Mouse (Mus musculus) adrenal gland (tissue): ENCODE measurements around the gene Nmrk2.
"Not testable (repeated sequence)": the region's sequence is repeated elsewhere in the genome, so short reads cannot be mapped to it uniquely, and the experiment has no call there.

Source experiments
- intact Hi-C: fragments of 180-260 bp; cut with DNase I; formaldehyde crosslinking; loops from one replicate; pipeline ENCODE4 v1.15.1; 2025
- long read RNA-seq, 2 experiments: library from polyadenylated mRNA; unstranded; transcript quantifications; one replicate each; pipeline ENCODE4 v2.0.0; 2020; ENCODE audit warnings: borderline replicate concordance in 1 of 2; ENCODE audit not compliant: insufficient replicate concordance in 1 of 2

The Nmrk2 gene
- long read RNA-seq, experiment 1, result 0 reads
- long read RNA-seq, experiment 2, result 0 reads

DNA sequence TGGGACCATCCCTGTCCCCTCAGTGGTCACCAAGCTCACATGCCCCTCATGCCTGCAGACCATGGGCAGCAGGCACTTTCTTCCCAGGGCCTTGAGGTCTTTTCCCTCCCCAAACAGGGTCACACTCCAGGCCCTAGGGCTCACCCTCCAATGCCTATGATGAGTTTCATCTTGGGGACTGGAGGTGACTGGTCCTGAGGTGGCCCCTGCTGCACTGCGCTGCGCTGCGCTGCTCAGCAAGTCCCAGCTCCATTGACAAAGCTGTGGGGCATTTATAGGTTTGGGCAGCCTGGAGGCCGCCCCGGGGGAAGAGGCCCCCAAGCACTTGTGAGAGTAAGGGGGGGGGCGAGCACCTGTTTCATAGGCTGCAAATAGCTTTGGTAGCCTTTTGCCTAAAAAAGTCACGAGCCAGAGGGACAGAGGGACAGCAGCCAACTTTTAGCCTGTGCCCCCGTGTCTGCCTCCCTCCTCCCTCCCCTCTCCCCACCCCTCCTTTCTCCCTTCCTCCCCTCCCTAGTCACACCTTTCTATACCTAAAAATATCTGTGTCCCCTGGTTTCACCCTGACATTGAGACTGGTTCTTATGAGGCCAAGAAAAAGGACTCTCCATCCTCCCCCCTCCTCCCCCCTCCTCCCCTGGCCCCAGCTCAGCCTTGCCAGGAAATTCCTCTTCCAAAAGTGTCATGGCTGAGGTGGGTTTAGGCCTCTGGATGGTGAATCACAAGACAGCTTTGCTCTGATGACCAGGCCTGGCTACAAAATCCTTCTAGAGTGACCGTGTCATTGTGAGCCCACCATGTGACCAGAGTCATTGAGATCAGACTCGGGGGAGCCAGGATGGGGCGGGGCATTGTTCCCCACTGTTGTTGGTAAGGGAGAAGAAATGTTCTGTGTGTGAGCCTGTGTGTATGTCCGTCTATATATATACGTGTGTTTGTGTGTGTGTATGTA lies at the start of gene Nmrk2:
Gene Nmrk2 (minus strand): TSS at position 245 of the 952 bp plus-strand sequence.
- intact Hi-C loops, result no loop called here

DNA sequence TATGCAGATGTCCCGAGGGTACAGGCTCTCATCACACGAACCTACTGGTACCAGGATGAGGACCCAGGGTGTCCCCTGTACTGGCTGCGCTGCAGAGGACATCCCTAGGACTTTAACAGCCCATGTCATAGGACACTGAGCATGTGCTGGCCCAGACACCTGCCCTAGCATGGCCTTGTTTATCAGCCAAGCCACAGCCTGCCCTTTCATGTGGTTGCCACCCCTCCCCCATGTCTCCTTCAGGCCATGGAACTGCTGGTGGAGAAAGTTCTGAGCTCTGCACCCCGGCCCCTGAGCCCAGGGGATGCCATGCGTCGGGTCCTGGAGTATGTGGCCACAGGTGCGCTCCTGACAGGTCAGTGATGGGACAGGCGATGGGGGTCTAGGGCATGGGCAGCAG lies 47.6 kb upstream of the Nmrk2 start:
- intact Hi-C loops, result no loop called here

DNA sequence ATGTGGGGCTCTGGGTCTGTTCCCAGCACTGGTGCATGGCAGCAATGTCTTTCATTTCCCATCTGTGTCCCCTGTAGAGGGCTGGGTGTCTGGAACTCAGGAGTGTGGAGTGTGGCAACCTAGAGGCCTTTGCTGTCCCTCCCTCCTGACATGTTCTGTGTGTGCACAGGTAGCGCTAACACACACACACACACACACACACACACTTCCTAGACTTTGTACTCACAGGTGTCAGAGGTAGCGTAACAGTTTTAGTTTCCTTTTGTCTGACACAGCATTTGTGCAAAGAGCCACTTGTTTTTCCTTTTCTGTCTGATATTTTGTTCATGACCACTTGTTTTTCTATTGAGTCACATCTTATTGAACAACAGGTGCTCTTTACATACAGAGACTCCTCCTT lies 46.0 kb upstream of the Nmrk2 start:
- intact Hi-C loops, result no loop called here

DNA sequence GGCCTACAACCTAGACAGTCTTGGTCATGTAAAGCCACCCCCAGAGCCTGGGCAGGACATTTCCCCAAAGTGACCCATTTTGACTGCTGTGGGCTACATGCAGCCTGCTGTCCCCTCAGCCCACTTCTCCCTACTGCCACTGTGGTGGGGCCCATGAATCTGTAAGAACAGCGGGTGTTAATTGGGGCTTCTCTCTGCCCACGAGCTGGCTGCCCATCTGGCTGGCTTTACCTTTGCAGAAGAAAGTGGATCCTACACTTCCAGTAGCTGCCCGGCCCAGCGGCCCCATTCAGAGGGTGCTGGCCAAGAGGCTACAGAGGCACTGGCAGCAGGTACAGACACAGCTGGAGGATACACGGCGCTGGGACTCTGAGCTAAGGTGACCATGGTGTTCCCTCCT lies 43.3 kb upstream of the Nmrk2 start:
- intact Hi-C loops, result no loop called here

GRCm38 (mm10) chr10:81244595-81244994 lies 42.7 kb upstream of the Nmrk2 start:
- intact Hi-C loops, result no loop called here

GRCm38 (mm10) chr10:81244146-81244545 lies 42.3 kb upstream of the Nmrk2 start:
- intact Hi-C loops, result no loop called here

DNA sequence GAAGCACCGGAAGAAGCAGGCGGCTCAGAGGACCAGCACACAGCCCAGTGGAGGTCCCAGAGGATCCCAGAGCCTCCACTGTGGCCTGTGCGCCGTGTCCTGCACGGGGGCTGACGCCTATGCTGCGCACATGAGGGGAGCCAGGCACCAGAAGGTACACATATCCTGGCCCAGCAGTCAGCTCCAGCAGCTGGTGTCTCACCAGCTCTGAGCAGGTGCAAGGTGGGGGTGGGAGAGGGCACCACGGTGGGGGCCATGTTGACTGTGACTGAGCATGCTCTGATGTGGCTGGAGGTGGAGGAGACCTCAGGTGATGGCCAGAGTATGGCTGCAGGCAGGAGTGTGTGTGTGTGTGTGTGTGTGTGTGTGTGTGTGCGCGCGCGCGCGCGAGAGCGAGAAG lies 40.2 kb upstream of the Nmrk2 start:
- intact Hi-C loops, result no loop called here

GRCm38 (mm10) chr10:81240876-81241275 lies 39.0 kb upstream of the Nmrk2 start:
- intact Hi-C loops, result no loop called here

DNA sequence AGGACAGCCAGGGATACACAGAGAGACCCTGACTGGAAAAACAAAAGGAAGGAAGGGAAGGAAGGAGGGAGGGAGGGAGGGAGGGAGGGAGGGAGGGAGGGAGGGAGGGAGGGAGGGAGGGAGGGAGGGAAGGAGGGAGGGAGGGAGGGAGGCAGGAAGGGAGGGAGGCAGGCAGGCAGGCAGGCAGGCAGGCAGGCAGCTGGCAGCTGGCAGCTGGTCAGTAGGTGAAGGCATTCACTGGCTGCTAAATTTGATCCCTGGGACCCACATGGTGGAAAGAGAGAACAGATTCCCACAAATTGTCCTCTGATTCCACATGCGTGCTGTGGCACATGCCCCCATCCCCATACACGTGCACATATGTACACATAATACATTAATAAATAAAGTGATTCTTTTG lies 36.8 kb upstream of the Nmrk2 start:
- intact Hi-C loops, result no loop called here

DNA sequence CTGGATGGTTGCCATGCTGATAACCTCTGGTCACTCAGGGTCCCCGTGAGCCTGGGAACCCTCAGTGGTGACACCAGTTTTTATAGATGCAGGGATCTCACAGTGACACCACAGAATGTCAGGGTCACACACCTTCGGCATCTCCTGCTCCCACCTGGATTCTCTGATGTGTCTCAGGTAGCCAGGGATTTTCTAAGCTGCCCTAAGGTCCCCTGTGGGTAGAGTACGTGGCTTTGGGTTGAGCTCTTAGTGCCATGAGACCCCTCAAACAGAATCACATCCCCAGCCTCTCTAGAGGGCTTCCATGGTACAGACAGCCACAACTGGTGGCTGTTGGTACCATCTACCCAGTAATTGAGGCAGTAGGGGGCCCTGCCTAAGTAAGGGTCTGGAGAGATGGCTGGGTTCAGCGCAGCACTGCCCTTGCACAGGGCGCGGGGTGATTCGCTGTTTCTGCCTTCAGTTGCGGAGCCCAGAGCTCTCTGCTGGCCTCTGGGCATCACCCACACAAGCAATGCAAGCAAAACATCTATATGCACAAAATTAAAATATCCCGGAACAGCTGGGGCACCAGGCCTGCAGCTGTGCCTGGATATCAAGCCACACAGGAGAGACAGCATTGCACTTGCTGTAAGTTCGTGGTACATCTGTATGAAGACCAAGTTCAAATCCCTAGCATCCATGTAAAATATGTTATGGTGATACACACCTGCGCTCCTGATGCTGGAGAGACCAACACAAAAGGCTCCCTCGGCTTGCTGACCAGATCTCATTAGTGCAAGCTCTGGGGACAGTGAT lies 34.8 kb upstream of the Nmrk2 start:
- intact Hi-C loops, result no loop called here

GRCm38 (mm10) chr10:81234206-81234605 lies 32.4 kb upstream of the Nmrk2 start:
- intact Hi-C loops, result loop anchor here (5.0 kb wide), 1 partner anchor 37 kb away; no protein-coding TSS in a partner anchor

- intact Hi-C loops, result loop anchor here (5.0 kb wide), 1 partner anchor 36 kb away; no protein-coding TSS in a partner anchor
Measured at GRCm38 (mm10) chr10:81233226-81233585, 31.4 kb upstream of the Nmrk2 start.

DNA sequence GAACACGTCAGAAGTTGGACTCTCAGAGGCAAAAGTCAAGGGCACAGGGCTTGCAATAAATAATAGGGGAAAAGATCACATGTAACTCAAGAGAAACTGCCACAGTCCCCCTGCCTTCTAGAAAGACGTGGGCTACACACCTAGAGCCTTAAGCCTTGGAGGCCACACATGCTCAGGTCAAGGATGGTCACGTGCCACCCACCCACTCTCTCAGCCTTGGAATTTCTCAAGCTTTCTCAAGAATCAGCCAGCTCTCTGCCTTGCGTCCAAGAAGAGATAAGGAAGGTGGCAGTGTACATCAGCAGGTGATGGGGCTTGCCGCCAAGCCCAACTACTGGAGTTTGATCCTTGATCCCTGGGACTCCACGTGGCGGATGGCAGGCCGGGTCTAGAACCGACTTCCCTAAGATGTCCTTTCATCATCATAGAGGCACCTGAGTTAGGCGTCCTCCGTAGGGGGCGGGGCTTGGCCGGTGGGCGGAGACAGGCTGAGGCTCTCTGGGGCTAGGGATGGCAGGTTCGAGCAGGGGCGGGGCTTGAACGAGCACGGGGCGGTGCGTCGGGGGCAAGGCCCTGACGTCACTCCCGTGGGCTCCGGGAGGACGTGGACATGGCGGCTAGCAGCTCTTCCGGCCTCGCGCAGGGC lies 30.9 kb upstream of the Nmrk2 start, which contains the start of gene Zfr2:
Gene Zfr2 (plus strand): TSS at position 576 of the 646 bp plus-strand sequence.
- intact Hi-C loops, result loop anchor here (5.0 kb wide), 1 partner anchor 35 kb away; no protein-coding TSS in a partner anchor

DNA sequence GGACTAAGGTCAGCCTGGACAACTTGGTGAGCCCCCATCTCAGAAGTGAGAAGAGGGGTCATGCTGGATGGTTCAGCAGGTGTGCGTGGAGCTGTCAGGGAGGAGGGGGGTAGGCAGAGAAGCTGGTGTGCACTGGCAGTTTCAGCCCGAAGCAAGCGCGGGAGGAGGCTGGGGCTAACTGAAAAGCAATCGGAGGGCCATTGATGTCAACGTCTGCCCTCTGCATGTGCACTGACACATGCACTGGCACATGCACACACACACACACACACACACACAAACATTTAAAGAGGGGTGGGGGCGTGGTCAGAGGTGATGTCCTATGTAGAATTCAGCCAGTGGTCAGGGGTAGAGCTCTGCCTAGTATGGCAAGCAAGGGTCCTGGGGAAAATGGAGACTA lies 29.6 kb upstream of the Nmrk2 start:
- intact Hi-C loops, result loop anchor here (5.0 kb wide), 1 partner anchor 34 kb away; no protein-coding TSS in a partner anchor

DNA sequence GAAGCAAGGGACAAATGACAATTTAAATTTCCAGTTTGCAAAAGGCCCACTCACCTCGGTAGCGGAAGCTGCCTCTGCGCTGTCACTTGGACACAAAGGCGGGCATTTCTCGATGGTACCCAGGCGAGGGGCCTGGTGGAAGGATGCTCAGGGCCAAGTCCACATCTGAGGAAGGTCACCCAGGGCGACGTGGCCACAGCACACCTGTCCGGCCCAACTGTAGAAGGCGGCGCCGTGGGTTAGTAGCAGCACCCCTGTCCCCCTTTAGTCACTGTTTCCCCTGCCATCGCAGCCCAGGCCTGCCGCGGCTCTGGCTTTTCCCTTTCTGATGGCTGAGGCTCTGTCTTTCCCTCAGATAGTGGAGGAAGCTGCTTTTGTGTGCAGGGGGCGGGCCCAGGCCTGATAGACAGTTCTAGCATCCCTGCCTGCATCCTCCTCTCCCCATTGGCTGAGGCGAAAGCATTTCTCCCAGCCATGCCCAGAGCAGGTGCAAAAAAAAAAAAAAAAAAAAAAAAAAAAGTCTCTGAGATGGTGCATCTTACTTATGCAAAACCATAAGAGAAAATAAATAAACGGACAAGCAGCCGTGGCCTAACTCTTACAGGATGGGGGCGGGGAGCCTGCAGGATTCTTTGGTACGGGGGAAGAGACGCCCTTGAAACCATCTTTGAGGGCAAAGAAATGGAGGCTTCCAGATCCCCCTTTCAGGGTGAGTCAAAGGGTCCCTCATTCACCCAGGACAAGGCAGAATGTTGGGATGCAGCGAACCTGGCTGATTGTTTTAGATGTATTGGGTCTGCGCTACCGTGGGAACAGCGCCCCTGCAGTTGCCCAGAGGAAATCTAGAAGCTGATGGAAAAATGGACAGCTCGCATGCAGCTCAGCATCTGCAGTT lies 28.8 kb upstream of the Nmrk2 start, which contains the start of gene Atcay:
Gene Atcay (minus strand): TSS at position 396 of the 895 bp plus-strand sequence.
- intact Hi-C loops, result loop anchor here (5.0 kb wide), 1 partner anchor 33 kb away; no protein-coding TSS in a partner anchor

DNA sequence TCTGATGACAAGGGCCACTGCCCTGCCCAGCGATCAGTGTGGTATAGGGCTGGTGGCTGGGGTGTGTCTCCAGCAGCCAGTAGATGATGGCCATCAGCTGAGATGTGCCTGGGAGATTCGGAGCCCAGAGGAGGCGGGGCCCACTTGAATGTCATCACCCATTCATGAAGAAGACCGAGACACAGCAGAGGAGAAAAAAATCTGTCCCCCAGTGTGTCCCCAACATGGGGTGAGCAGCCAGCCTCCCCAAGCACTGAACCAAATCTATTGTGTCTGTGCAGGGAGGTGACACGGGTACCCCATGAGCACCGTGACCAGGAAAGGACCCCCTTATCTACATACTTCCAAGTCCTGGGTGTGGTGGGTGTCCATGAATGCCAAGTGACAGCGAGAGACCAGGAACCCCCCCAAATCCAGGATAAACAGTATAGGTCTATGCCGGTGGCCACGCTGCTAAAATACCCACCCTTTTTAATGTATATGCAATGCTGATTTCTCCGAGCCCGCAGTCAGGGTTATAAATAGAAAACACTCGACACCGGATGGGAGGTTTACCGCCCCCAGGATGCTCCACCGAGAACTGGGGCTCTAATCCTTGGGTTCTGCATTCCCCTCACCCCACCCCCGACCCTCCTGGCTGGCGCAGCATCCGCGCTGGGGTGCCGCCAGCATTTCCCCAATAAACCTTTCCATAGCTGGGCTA lies 28.0 kb upstream of the Nmrk2 start:
- intact Hi-C loops, result loop anchor here (5.0 kb wide), 1 partner anchor 33 kb away; no protein-coding TSS in a partner anchor

DNA sequence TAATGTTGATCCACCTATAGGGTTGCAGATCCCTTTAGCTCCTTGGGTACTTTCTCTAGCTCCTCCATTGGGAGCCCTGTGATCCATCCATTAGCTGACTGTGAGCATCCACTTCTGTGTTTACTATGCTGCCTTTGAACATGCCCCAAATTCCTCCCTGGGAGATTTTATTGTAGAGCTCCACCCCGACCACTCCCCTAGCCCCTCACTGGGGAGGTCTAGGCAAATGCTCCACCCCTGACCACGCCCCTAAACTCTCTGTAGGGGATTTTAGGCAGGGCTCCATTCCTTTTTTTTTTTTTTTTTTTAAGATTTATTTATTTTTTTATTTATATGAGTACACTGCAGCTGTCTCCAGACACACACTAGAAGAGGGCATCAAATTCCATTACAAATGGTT lies 21.9 kb upstream of the Nmrk2 start:
- intact Hi-C loops, result not testable (repeated sequence)

DNA sequence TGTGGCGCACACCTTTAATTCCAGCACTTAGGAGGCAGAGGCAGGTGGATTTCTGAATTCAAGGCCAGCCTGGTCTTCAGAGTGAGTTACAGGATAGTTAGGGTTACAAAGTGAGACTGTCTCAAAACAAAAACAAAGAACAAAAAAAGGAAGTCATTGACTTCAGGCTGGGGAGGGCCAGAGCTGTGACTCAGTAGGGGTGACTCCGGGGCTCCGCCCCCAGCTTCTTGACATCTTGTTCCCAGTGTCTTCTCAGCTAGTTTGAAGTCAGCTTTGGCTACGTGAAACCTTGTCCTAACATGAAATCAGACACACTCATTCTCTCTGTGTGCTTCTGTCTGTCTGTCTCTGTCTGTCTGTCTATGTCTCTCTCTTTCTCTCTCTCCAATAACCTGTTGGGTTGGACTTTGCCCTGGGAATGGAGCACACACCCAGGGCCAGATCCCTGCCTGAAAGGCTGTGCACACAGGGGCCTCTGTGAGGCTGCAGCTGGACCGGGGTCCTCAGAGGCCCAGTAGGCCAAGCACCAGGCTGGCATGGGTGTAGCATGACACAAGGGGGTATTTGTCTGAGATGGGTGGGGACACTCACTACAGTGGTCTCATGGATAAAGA lies 19.7 kb upstream of the Nmrk2 start:
- intact Hi-C loops, result no loop called here

DNA sequence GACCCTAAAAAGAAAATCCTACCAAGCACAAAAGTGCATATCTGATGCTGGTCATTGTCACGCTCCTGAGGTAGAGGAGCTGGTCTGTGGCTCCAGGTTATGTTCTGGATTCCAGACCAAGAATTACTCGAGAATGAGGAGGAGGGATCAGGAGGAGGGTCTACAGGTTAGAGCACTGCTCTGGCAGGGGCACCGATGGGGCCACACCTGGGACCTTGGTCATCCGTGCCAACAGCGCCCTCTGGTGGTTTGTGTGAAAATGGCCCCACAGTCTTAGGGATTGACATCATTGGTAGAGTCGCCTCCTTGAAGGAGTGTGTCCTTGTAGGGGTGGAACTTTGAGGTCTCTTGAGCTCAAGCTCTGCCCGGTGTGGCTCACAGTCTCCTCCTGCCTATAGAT lies 16.1 kb upstream of the Nmrk2 start:
- intact Hi-C loops, result loop anchor here (2.0 to 10.0 kb wide), 2 partner anchors 23 to 237 kb away; partner anchors contain the start of gene Nfic
